Mouse (Mus musculus) v-Abl transformed pro-B cells (cell line): Measurements from ENCODE around the gene Sdf2.

Source experiments
- in situ Hi-C, 2 experiments: fragments of 400-800 bp; cut with MboI; formaldehyde crosslinking; loops; one replicate each; pipeline ENCODE4 v1.15.1; 2025; ENCODE audit not compliant: unreplicated experiment in 2 of 2

Gene Sdf2

DNA sequence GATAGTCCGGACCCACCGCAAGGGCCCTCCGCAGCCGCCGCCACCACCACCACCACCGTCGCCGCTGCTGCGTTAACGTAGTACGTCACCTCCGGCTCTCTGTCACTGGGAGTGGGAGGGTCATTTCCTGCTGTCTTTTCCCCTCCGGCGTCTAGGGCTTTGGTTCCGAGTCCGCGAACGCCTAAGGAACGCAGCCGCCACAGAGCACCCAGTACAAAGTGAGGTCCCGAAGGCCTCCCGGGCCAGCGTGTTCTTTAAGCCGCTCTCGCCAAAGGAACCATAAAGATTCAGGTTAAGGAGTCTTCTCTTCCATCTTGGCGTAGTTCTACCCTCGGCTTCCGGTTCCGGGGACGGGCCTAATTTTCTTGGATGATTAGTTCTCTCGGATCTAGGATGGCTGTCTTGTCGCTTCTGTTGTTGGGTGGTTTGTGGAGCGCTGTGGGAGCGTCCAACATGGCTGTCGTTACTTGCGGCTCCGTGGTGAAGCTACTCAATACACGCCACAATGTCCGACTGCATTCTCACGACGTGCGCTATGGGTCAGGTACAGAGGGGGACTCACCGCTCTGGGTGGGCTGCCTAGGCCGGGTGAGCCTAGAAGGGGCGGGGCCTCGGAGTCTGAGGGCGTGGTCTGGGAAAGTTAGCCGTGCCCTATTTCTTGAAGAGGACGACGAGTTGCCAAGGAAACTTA lies at the start of gene Sdf2, which contains the start of gene Supt6:
Gene Sdf2, plus strand, starts transcription at position 120 of the 691 bp plus-strand sequence.
Gene Supt6, minus strand, starts transcription at position 361 of the 691 bp plus-strand sequence.
- in situ Hi-C loops: no loop called here

DNA sequence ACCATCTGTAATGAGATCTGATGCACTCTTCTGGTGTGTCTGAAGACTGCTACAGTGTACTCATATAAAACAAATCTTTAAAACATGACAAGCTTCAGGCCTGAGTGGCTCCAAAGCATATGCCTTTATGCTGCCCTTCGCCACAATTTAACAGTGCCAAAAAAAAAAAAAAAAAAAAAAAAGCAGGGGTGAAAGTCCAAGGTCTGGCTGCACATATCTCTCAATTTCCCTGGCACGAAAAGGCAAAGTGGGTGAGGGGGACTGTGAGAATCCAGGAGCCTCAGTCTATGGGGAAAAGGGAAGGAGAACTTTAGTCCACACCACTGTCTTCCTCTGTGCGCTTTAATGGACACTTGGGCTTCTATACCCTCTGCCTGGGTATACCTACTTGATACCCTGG lies 43.2 kb upstream of the Sdf2 start:
- in situ Hi-C loops: no loop called here

DNA sequence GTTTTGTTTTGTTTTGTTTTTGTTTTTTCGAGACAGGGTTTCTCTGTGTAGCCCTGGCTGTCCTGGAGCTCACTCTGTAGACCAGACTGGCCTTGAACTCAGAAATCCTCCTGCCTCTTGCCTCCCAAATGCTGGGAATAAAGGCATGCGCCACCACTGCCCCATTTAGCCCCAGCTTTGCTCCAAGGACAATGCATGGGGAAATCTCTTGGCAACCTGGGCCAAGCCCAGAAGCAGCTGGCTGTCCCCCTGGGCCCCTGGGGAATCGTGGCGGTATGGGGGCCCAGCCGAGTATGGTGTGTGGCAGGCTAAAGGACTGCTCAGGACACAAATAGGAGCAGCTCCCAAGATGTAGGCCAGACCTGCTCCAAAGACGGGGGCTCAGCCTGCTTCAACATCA lies 41.3 kb upstream of the Sdf2 start:
- in situ Hi-C loops: no loop called here

DNA sequence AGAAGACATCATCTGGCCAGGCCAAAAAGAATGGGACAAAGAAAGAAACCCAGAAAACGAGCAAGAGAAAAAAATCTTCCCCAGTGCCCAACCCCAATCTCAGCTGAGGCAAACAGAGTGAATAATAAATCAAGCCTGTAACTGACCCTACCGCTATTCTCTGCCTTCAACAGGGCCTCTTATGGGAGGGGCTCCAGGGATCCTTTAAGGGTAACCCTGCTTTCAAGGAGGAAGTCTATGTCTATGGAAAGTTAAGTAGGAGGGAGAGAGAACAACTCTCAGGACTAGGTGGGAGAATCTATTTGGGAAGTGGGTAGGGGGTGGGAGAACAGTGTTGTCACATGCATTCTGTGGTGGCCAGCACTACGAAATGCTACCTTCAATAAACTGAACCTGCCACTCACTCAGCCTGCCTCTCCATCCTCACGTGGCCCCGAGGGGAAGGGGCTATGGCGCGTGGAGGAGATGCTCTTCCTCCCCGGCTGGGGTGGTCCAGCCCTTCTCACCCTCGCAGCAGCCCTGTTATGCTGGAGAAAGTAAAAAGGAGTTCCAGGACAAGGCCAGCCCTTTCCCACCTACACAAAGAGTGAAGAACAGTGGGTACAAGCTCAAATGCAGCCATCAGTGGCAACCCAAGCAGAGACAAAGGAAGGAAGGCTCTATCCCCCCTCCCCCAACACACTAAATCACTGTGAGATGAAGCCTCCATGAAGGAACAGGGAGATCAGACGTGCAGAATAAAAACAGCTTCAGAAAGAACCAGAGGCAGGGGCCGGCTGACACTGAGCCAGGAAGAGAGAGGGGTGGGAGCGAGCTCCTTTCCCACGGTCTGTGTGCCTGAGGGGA lies 40.0 kb upstream of the Sdf2 start:
- in situ Hi-C loops: no loop called here

DNA sequence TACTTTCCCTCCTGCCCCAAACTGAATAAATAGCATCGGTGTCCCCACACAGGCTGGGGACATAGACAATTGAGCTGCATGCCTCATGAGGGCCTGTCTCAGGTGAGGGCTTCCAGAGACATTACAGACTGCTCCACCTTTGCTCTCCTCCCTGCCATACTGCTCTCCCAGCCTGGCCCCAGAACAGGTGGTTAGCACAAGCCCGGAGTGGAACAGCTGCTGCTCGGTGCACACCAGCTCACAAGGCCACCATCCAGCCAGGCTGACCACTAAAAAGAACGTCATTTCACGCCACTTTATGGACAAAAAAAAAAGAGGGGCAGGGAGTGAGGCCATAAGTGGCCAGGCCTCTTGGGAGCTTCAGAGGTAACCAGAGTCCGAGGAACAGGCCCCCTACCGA lies 38.4 kb upstream of the Sdf2 start:
- in situ Hi-C loops: no loop called here

DNA sequence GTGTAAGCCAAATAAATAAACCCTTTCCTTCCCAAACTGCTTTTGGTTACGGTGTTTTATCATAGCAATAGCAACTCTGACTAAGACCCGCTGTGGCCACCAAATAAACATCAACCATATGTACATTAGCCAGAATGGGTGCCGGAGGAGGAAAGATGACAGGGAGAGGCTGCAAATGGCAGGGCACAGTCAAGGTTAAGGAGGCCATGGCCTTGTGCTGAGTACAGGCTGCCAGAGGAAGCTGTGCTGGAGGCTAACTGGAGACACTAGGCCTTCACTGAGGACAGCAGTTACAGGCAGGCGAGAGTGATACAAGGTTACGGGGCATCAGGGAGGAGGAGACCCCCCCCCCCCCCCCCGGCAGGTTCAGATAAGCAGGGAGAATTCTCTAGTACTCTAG lies 35.7 kb upstream of the Sdf2 start:
- in situ Hi-C loops: no loop called here

DNA sequence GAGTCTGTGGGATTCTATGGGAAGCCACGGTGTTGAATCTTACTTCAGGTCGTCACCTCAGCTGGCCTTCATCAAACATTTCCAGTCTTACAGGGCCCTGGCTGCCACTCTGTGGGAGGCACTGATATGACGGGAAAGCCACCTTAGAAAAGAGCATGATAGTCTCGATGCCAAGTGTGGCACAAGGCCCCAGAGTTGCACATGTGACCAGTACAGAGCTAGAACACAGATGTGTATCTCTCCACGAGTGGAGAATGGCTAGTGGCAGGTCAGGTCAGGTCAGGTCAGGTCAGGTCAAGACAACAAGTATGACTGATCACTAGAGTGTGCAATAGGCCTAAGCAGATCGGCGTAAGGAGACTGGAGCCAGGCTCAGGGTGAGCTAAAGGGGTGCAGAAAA lies 34.9 kb upstream of the Sdf2 start:
- in situ Hi-C loops: no loop called here

DNA sequence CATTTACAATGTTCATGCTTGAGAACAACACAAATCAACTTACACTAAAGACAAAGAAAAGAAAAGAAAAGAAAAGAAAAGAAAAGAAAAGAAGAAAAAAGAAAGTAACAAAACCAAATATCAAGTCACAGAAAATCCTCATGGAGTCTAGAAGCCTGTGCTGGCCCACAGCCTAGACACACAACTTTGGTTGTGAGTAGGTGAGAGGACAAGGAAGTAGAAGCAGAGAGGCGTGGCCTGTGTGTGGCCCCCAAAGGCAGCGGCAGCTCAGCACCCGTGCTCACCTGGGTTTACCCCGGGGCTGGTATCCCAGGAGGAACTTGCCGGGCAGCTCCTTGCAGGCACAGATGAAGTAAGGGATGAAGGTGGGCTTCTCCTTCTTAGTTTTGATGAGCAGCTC lies 34.0 kb upstream of the Sdf2 start:
- in situ Hi-C loops: no loop called here

DNA sequence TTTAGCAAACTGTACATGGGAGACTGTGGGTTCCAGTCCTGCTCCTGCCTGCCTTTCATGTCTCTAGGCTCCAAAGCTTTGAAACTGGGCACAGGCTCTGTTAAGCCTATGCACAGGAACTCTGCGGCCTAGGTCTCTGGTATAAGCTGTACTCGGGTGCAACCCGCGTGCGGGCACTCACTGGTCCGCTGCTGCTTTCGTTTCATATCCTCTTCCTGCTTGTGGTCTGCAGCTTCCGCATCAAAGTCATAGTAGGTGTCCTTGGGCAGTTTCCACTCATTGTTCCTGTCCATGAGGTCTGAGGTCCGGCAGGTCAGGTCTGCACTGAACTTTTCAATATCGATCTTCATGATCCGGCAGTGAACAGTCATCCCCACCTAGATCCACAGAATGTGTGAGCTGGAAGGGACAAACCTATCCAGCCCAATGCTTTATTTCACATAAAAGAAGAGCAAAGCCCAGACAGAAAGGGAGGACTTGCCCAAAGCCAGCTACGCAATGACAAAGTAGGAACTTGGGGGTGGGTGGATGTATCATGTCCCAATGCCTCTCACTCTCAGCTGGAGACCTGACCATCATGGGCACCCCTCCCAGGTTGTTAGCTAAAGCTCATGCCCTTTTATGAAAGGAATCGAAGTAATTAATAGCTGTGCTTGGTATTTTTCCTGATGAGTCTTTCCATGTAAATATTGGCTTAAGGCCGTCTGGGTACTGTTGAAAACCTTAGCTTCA lies 32.3 kb upstream of the Sdf2 start:
- in situ Hi-C loops: no loop called here

DNA sequence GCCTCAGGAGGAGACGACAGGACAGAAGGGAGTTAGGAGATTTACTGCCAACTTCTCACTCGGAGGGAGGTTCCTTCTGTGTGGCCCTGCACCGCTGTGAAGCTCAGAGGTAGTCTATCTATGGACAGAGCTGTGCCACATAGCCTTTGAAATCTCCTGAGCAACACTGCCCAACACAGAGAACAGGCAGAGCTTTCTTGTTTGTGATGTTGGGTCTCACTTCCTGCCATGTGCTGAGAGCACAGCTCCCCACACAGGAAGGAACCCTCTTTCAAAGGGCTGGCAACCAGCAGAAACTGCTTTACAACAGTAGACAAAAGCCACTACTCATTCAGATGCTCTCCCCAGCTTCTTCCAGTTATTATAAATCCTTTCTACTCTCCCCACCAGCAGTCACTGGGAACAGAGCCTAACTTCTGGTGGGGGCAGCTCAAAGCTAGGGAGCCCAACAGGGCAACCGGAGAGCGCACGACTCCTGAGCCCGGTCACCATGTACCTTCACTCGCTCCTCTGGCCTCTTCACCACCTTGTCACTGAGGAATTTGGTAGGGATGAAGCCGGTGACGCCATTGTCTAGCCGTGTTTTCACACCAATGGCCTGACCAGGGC lies 29.7 kb upstream of the Sdf2 start:
- in situ Hi-C loops: no loop called here

DNA sequence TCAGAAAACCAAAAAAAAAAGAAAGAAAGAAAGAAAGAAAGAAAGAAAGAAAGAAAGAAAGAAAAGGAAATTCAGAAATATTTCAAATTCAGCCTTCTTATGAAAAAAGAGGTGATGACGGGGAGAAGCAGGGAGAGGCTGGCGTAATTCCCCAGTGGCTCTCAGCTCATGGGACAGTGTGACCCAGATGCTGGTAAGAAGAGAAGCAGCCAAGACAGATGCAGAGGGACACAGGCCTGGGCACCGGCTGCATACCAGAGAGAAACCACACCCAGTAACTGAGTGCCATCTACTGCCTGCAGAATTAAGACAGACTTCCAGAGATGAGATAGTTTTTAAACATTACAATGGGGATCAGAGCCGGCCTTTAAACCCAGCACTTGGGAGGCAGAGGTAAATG lies 22.0 kb upstream of the Sdf2 start:
- in situ Hi-C loops: no loop called here

DNA sequence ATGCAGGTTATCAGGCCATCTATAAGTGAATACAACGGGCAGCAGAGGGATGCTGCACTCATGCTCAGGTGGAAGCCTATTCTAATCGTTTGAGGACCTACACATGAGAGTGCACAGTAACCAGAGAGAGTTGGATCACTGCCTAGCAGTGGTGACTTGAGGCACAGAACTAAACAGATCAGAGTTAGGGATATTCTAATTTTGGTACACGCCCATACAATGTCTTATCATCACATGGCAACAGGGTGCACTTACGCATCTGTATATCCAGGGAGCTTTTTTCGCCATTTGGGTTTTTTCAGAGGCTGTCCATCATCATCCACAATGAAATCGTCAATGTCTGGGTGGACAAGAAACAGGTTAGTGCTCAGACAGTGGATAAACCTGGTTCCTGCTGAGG lies 14.0 kb upstream of the Sdf2 start:
- in situ Hi-C loops: no loop called here

DNA sequence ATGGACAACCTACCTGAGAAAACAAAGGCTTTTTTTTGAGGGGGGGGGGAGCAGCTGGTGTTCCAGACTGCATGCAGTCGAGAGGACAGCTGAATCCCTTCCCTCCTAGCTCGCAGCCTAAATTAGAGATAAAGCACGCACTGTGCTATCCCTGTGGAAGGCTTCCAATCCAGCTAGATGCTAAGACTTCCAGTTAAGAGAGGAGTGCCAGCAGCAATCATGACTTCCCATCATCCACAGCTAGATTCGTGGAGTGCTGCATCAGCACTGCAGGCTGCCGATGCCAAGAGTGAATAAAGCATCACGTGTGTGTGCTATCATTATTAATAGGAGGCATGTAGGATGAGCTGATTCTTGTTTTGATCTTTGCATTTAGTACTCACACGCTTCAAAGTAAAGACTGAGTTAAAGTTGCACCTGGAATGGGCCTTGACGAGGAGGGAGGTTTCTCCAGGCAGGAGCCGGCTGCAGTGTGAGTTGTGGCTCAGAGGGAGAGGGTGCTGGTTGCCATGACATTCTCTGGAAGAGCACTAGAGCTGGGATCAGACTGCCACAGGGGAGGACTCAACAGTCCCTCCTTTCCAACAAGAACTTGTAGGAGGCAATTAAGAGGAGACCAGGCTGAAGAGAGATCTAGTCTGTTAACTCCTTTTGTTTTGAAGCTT lies 5.2 kb upstream of the Sdf2 start:
- in situ Hi-C loops: no loop called here

DNA sequence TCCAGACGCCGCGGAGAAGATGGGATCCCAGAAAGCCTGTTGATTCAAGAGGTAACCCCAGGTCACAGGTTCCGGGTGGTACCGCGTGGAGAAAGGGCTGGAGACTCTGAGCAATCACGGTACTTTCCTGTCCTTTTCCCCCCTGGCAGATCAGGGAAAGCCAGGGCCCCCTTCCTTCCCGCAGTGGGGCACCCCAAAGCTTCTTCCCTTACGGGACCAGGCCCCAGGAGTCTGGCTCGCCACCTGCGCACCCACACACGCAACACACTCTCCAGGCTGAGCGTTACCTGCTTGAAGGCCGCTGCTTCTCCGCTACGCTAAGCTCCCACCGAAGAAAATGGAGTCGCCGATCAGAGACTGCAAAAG lies 302 bp upstream of the Sdf2 start:
- in situ Hi-C loops: no loop called here

DNA sequence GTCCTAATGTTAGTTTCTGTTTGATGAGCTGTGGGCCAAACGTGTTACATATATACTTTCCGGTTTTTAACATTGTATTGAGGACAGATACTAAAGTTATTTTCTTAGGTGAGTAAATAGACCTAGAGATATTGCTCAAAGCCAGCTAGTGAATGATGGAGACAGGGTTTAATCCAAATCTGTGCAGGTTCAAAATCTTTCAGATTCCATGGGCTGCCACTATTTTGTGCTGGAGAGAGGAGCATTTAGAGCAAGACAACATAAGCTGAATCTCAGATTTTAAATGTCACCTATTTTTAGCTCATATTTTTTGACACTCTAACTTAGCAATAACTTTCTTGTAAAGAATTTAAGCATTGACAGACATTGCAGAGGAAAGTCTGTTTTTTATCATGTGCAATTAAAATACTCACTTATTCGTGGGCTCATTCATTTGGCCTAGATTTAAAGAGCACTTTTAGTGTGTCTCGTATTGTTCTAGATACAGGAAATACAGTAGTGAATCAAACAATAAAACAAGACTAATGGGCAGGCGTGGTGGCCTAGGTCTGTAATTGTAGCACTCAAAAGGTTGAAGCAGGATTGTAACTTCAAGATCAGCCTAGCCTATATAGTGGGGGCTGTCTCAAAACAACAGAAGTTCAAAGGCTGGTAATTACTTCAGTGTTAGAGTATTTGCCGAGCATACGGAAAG lies 919 bp downstream of the Sdf2 start:
- in situ Hi-C loops: no loop called here

DNA sequence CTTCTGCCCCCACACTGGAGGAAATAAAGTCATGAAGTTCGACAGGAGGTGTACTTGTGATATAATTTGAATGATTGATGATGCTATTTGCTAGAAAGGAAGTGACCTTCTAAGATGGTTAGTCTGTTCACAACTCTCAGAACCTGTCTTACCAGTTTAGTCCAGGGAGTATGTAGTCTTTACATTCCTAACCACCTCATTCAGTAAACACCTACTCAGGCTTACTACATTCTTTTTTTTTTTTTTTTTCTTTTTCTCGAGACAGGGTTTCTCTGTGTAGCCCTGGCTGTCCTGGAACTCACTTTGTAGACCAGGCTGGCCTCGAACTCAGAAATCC lies 1.4 kb downstream of the Sdf2 start:
- in situ Hi-C loops: no loop called here

DNA sequence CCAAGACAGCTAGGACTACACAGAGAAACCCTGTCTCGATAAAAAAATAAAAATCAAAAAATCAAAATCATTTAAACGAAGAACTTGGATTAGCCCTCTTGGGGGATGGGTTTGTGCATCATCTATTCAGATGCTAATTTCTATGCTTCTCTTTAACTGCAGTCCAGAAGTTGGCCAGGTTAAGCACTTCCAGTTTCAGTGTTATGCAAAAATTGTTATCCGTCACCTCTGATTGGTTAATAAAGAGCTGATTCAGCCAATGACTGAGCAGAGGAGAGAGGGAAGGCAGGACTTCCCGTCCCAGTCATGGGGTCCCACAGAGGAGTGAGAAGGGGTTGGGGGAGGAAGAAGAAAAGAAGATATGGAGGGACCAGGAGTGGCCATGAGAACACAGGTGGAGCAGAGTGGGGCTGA lies 2.2 kb downstream of the Sdf2 start:
- in situ Hi-C loops: no loop called here

DNA sequence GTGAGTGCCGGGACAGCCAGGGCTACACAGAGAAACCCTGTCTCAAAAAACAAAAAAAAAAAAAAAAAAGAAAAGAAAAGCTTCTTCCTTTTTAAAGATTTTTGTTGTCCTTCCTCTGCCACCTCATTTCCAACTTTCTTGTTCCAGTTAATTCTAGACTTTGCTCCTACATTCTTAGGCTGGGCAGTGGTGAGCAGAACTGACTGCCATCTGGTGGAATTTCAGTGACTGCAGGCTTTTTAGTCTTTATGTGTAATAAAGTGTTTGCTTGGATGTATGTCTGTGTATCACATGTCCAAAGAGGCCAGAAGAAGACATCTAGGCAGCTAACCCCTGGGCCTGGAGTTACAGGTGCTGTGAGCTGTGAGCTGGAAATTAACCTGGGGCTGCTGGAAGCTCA lies 11.1 kb downstream of the Sdf2 start:
- in situ Hi-C loops: no loop called here

DNA sequence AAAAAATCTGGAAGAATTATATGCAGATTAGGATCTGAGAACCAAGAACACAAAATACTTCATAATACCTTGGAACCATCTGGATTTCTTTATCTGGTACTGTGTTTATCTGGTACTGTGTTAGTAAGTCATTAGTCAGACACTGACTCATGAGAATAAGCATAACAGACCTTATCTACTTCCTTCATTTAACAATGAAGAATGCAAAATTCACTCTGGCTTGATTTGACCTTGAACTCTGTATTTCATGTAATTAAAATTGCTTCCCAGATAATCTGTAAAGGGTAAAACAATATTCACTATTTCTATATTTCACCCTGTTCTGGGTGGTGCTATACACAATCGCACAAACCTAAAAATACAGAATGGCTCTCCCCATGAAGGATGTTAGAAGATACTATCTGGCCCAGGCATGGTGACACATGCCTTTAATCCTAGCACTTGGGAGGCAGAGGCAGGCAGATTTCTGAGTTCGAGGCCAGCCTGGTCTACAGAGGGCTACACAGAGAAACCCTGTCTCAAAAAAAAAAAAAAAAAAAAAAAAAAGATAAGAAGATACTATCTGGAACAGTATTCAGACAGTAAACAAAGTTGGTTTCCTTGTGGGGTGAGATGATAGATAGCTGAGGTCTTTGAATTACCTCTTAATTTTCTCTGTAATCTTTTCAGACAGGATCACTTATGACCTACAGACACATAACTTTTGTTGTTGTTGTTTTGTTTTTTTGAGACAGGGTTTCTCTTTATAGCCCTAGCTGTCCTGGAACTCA lies 15.1 kb downstream of the Sdf2 start:
- in situ Hi-C loops: loop anchor here (5.0 kb wide), 2 partner anchors 67 to 87 kb away; partner anchors contain the start of gene Pigs (in 1 of the 2)
